Mouse (Mus musculus): ENCODE results near the gene Zkscan1. TPM values are rescaled to one million over a fixed set of nuclear protein-coding genes. Genes with fewer than 3 reads are reported as not detected.

Gene Zkscan1
- polyA plus RNA-seq (2015; fragmentation: Nextera tagmentation; extraction: Ambion mirVana) = 11.5 and 12.2 TPM in 2 replicates

GRCm38 (mm10) chr5:138084996-138085395, at the start of gene Zkscan1:
Gene Zkscan1 (plus strand): TSS chr5:138085084.

GRCm38 (mm10) chr5:138052894-138053293, 32.0 kb upstream of the Zkscan1 start, which contains the start of gene Smok3c:
Gene Smok3c (plus strand): TSS chr5:138053194.

GRCm38 (mm10) chr5:138116255-138117198, 31.6 kb downstream of the Zkscan1 start, which contains the start of gene Zscan21:
Gene Zscan21 (plus strand): TSS chr5:138116903.

GRCm38 (mm10) chr5:138155443-138155976, 70.6 kb downstream of the Zkscan1 start, which contains the start of gene Zfp113:
Gene Zfp113 (minus strand): TSS chr5:138155744.

Other genes starting within 250 kb of the Zkscan1 start
- 0.58 and 0.71 TPM in 2 replicates for gene Pilra, start 248.8 kb upstream of the Zkscan1 start, polyA plus RNA-seq (2015; fragmentation: Nextera tagmentation; extraction: Ambion mirVana)
- gene Pilrb1, start 227.0 kb upstream of the Zkscan1 start, polyA plus RNA-seq (2015; fragmentation: Nextera tagmentation; extraction: Ambion mirVana) = 0.28 TPM in 1 of 2 replicates, not detected in the other
- gene Pilrb2, start 213.3 kb upstream of the Zkscan1 start, polyA plus RNA-seq (2015; fragmentation: Nextera tagmentation; extraction: Ambion mirVana) = not detected in 2 replicates
- gene Cyp3a13, start 163.5 kb upstream of the Zkscan1 start, polyA plus RNA-seq (2015; fragmentation: Nextera tagmentation; extraction: Ambion mirVana) = 0.05 TPM in 1 of 2 replicates, not detected in the other
- gene Gjc3, start 122.0 kb upstream of the Zkscan1 start, polyA plus RNA-seq (2015; fragmentation: Nextera tagmentation; extraction: Ambion mirVana) = 8.3 and 8.5 TPM in 2 replicates
- not detected in 2 replicates for gene Azgp1, start 103.6 kb upstream of the Zkscan1 start, polyA plus RNA-seq (2015; fragmentation: Nextera tagmentation; extraction: Ambion mirVana)
- not detected in 2 replicates for gene Smok3a, start 63.8 kb upstream of the Zkscan1 start, polyA plus RNA-seq (2015; fragmentation: Nextera tagmentation; extraction: Ambion mirVana)
- gene Smok3b, start 63.7 kb upstream of the Zkscan1 start, polyA plus RNA-seq (2015; fragmentation: Nextera tagmentation; extraction: Ambion mirVana) = 0.06 TPM in 1 of 2 replicates, not detected in the other
- gene Smok3c, start 31.9 kb upstream of the Zkscan1 start, polyA plus RNA-seq (2015; fragmentation: Nextera tagmentation; extraction: Ambion mirVana) = not detected in 2 replicates
- gene Zscan21, start 31.8 kb downstream of the Zkscan1 start, polyA plus RNA-seq (2015; fragmentation: Nextera tagmentation; extraction: Ambion mirVana) = 44.6 and 50.0 TPM in 2 replicates
- gene Zfp113, start 70.7 kb downstream of the Zkscan1 start, polyA plus RNA-seq (2015; fragmentation: Nextera tagmentation; extraction: Ambion mirVana) = 13.4 and 14.7 TPM in 2 replicates
- gene Cops6, start 76.0 kb downstream of the Zkscan1 start, polyA plus RNA-seq (2015; fragmentation: Nextera tagmentation; extraction: Ambion mirVana) = 286 and 325 TPM in 2 replicates
- 13.9 and 15.4 TPM in 2 replicates for gene Ap4m1, start 86.9 kb downstream of the Zkscan1 start, polyA plus RNA-seq (2015; fragmentation: Nextera tagmentation; extraction: Ambion mirVana)
- 31.9 and 36.3 TPM in 2 replicates for gene Mcm7, start 87.3 kb downstream of the Zkscan1 start, polyA plus RNA-seq (2015; fragmentation: Nextera tagmentation; extraction: Ambion mirVana)
- 37.5 and 48.1 TPM in 2 replicates for gene Taf6, start 102.4 kb downstream of the Zkscan1 start, polyA plus RNA-seq (2015; fragmentation: Nextera tagmentation; extraction: Ambion mirVana)
- 20.7 and 23.5 TPM in 2 replicates for gene Cnpy4, start 102.4 kb downstream of the Zkscan1 start, polyA plus RNA-seq (2015; fragmentation: Nextera tagmentation; extraction: Ambion mirVana)
- gene Mblac1, start 109.2 kb downstream of the Zkscan1 start, polyA plus RNA-seq (2015; fragmentation: Nextera tagmentation; extraction: Ambion mirVana) = 11.7 and 12.8 TPM in 2 replicates
- gene Nxpe5, start 140.8 kb downstream of the Zkscan1 start, polyA plus RNA-seq (2015; fragmentation: Nextera tagmentation; extraction: Ambion mirVana) = not detected in 2 replicates
- 130 and 140 TPM in 2 replicates for gene Lamtor4, start 170.4 kb downstream of the Zkscan1 start, polyA plus RNA-seq (2015; fragmentation: Nextera tagmentation; extraction: Ambion mirVana)
- 22.4 and 23.7 TPM in 2 replicates for gene BC037034, start 178.9 kb downstream of the Zkscan1 start, polyA plus RNA-seq (2015; fragmentation: Nextera tagmentation; extraction: Ambion mirVana)
- gene Gal3st4, start 187.8 kb downstream of the Zkscan1 start, polyA plus RNA-seq (2015; fragmentation: Nextera tagmentation; extraction: Ambion mirVana) = 3.7 and 4.4 TPM in 2 replicates
- 0.05 and 0.21 TPM in 2 replicates for gene Gm43720, start 194.9 kb downstream of the Zkscan1 start, polyA plus RNA-seq (2015; fragmentation: Nextera tagmentation; extraction: Ambion mirVana)
- gene Gpc2, start 194.9 kb downstream of the Zkscan1 start, polyA plus RNA-seq (2015; fragmentation: Nextera tagmentation; extraction: Ambion mirVana) = 20.1 and 24.6 TPM in 2 replicates
- gene Stag3, start 195.2 kb downstream of the Zkscan1 start, polyA plus RNA-seq (2015; fragmentation: Nextera tagmentation; extraction: Ambion mirVana) = 8.2 and 13.0 TPM in 2 replicates